Mouse (Mus musculus) forelimb bud, embryonic 11.5 days (tissue): Measurements from ENCODE around the gene Pigc.

ENCODE experiments used
- DNase-seq: peaks from one replicate; pipeline ENCODE4 v3.0.0-alpha.2; 2012; ENCODE audit warnings: low read depth, low spot score

Gene Pigc

GRCm38 (mm10) chr1:162008208-162008607, 39.2 kb downstream of the Pigc start:
- DNase-seq, result peak; percentile 85

GRCm38 (mm10) chr1:162008631-162009067, 39.7 kb downstream of the Pigc start:
- no peak for DNase-seq

- DNase-seq, result no peak
Observed at GRCm38 (mm10) chr1:162009086-162009485, 40.1 kb downstream of the Pigc start.

- DNase-seq, result no peak
Observed at GRCm38 (mm10) chr1:162011523-162012245, 42.7 kb downstream of the Pigc start.

GRCm38 (mm10) chr1:162013561-162013960, 44.6 kb downstream of the Pigc start:
- DNase-seq, result no peak

- DNase-seq, result peak; percentile 81
Observed at GRCm38 (mm10) chr1:162015247-162015862, 46.4 kb downstream of the Pigc start.

- DNase-seq, result peak; percentile 95
Observed at GRCm38 (mm10) chr1:162016982-162017381, 48.0 kb downstream of the Pigc start.

GRCm38 (mm10) chr1:162017975-162018600, 49.1 kb downstream of the Pigc start:
- no peak for DNase-seq

- DNase-seq, result no peak
Observed at GRCm38 (mm10) chr1:162018601-162018977, 49.6 kb downstream of the Pigc start.

- peak; percentile 90 for DNase-seq
Observed at GRCm38 (mm10) chr1:162020303-162020731, 51.3 kb downstream of the Pigc start.

- no peak for DNase-seq
Observed at GRCm38 (mm10) chr1:162020766-162021165, 51.8 kb downstream of the Pigc start.
